Mouse (Mus musculus) cerebellum, adult 2 months (tissue): ENCODE results near the gene Pitpnm2.

Source experiments
- CTCF ChIP-seq: fragments of 200-500 bp; IDR thresholded peaks from 2 replicates; pipeline ENCODE4 v1.5.1; 2011; ENCODE audit warnings: low read depth, mild to moderate bottlenecking, control low read depth, low read length, moderate library complexity, borderline replicate concordance; ENCODE audit not compliant: insufficient read depth
- POLR2A ChIP-seq: fragments of 200-500 bp; IDR thresholded peaks from 2 replicates; pipeline ENCODE4 v1.6.1; 2011; ENCODE audit warnings: low read length, control low read depth, borderline replicate concordance; ENCODE audit not compliant: insufficient read depth

GRCm38 (mm10) chr5:124186981-124187507, 62.5 kb downstream of the Pitpnm2 start:
- TF ChIP-seq POLR2A (0 out of 2 replicates have a peak, but pooled peaks have one; percentile 20), CTCF (no peak)
